Mouse (Mus musculus) megakaryocyte, embryonic 14.5 days (primary cell): Measurements from ENCODE around the gene Ehd1. TPM values are rescaled to one million over a fixed set of nuclear protein-coding genes. Genes with fewer than 3 reads are reported as not detected.

ENCODE experiments used
- H3K27me3 ChIP-seq: replicated peaks from 2 replicates; pipeline ENCODE3; 2012; ENCODE audit warnings: inconsistent platforms
- H3K36me3 ChIP-seq: replicated peaks from 2 replicates; pipeline ENCODE3; 2012; ENCODE audit warnings: low read length, inconsistent platforms, mixed read lengths
- H3K4me1 ChIP-seq: 2 replicates; pipeline ENCODE4 v1.6.1; 2012; ENCODE audit warnings: inconsistent platforms
- H3K4me3 ChIP-seq: replicated peaks from 2 replicates; pipeline ENCODE3; 2012; ENCODE audit warnings: moderate library complexity, mild to moderate bottlenecking, inconsistent platforms
- H3K9me3 ChIP-seq: 2 replicates; pipeline ENCODE4 v1.6.1; 2012; ENCODE audit warnings: inconsistent platforms
- FLI1 ChIP-seq: IDR thresholded peaks from 2 replicates; pipeline ENCODE4 v1.6.1; 2012; ENCODE audit warnings: low read length, inconsistent platforms, mixed read lengths
- GATA1 ChIP-seq: IDR thresholded peaks from 3 replicates; pipeline ENCODE4 v1.6.1; 2012; ENCODE audit warnings: mixed read lengths, low read length, inconsistent platforms, borderline replicate concordance
- polyA plus RNA-seq: library from polyadenylated mRNA; stranded (reverse); fragments of >175 nt; gene quantifications from 2 replicates; pipeline ENCODE4 v1.2.3, GENCODE M21; 2012; ENCODE audit warnings: low replicate concordance; ENCODE audit not compliant: insufficient read depth

Gene Ehd1
- polyA plus RNA-seq, 1 experiment: 474 TPM

DNA sequence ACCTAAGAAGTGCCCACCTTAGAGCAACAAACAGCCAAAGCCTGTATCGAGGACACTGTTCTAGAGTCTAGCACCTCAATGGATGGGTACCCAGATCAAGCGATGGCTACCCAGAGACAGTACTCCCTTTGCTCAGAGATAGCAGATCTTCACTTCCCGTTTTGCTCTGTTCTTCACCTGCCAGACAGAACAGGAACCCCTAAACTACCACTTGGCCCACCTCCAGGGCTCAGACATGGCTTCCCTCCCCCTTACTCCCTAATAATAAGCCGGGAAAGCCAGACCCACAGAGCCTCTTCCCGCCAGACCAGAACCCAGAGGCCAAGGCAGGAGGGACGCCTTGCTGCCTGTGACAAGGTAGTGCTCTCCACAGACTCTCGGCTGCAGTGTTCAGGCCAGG, 39.7 kb upstream of the Ehd1 start:
- Histone ChIP-seq H3K4me1 (peaks cover 57% of the 10 kb centered on the region), H3K4me3 (no peak overlapping the region), H3K9me3 (no peaks in the 10 kb centered on the region), H3K27me3 (no peaks in the 10 kb centered on the region), H3K36me3 (peaks cover 25% of the 10 kb centered on the region)
- no peak for TF ChIP-seq GATA1
- TF ChIP-seq FLI1: no peak

DNA sequence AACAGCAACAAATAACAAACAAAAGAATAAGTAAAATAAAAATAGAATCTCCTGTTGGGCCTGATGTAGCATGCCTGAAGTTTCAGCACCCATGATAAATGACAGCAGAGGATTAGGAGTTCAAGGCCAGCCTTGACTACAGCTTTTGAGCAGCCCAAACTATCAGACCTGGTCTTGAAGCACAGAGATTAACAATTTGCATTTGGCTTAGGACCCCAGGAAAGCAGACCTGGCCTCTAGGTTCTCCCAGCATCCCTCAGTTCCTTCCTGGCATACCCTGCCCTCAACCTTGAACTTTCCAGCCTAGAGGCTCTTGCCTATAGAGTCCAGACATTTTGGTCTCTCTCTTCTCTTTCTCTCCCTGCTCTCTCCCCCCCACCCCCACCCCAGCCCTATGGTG, 37.8 kb upstream of the Ehd1 start:
- TF ChIP-seq FLI1: no peak
- TF ChIP-seq GATA1: no peak
- H3K27me3 ChIP-seq: no peaks in the 10 kb centered on the region
- H3K4me3 ChIP-seq: no peak overlapping the region
- peaks cover 67% of the 10 kb centered on the region for H3K4me1 ChIP-seq
- no peaks in the 10 kb centered on the region for H3K9me3 ChIP-seq
- peaks cover 15% of the 10 kb centered on the region for H3K36me3 ChIP-seq

DNA sequence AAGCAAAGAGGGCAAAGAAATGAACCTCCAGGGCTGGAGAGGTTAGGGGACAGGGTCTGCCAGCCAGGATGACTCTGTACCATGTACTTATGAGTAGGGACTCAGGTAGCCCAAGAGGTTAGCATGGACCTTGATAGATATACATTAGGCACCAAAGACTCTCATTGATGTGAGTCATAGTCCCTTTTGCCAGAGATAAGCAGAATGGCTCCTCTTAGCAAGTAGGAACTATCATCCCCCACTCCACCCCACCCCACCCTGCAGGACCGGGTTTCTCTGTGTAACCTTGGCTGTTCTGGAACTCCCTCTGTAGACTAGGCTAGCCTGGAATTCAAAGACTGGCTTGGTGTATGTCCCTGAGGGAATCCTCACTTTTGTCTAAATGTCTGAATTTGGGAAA, 36.4 kb upstream of the Ehd1 start:
- Histone ChIP-seq H3K27me3 (no peaks in the 10 kb centered on the region), H3K36me3 (peaks cover 21% of the 10 kb centered on the region), H3K9me3 (no peaks in the 10 kb centered on the region), H3K4me1 (peaks cover 57% of the 10 kb centered on the region), H3K4me3 (peak overlapping the region; percentile 8)
- TF ChIP-seq FLI1 (no peak), GATA1 (no peak)

DNA sequence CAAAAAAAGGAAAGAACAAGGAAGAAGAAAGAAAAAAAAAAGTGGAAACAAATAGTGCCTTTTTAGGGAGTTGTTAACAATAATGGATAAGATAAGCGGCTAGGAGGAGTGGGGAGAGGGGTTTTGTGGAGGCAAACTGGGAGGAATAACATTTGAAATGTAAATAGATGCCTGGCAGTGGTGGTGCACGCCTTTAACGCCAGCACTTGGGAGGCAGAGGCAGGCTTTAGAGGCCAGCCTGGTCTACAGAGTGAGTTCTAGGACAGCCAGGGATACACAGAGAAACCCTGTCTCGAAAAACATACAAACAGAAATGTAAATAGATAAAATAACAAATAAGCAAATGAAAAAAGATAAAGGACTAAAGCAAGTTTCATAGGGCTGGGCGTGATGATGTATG, 35.8 kb upstream of the Ehd1 start:
- Histone ChIP-seq H3K4me3 (peak overlapping the region; percentile 100), H3K27me3 (no peaks in the 10 kb centered on the region), H3K9me3 (no peaks in the 10 kb centered on the region), H3K36me3 (peaks cover 26% of the 10 kb centered on the region), H3K4me1 (peaks cover 54% of the 10 kb centered on the region)
- no peak for TF ChIP-seq FLI1
- no peak for TF ChIP-seq GATA1

DNA sequence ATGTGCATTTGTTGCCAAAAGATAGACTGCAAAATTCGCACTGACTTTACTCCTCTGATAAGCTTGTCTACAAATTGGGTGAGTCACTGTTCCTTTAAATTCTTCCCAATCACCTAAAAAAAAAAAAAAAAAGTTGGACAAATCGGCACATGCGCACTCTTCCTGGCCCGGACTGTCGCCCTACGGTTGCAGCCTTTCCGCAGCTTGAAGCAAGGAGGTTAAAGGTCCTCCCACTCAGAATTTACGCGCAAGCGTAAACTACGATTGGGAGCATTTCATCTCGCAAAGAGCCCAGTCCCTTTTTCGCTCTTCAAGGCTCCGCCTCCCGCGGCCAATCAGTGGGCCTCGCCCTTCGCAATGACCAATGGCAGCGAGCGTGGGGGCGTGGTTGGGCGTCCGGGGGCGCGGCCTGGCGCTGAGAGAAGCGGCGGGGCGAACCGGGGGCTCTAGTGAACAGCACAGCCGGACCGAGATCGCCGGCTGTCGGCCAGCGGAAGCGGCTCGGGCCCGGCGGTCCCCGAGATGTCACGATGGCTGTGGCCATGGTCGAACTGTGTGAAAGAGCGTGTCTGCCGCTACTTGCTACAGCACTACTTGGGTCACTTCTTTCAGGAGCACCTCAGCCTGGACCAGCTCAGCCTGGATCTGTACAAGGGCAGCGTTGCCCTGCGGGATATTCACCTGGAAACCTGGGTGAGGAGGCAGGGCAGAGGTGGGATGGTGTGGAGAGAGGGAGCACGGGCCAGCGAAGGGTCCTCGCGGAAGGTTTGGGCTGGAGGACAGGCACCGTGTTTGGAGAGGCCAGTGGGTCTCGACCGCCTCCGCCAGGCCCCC, 35.0 kb upstream of the Ehd1 start, which contains the start of gene Atg2a:
Gene Atg2a, plus strand, starts transcription at position 395 of the 834 bp plus-strand sequence.
- H3K36me3 ChIP-seq: peaks cover 34% of the 10 kb centered on the region
- TF ChIP-seq FLI1: no peak
- no peak for TF ChIP-seq GATA1
- H3K4me1 ChIP-seq: peaks cover 47% of the 10 kb centered on the region
- H3K27me3 ChIP-seq: no peaks in the 10 kb centered on the region
- H3K4me3 ChIP-seq: peak within 1 kb of the TSS; percentile 100
- H3K9me3 ChIP-seq: no peaks in the 10 kb centered on the region

DNA sequence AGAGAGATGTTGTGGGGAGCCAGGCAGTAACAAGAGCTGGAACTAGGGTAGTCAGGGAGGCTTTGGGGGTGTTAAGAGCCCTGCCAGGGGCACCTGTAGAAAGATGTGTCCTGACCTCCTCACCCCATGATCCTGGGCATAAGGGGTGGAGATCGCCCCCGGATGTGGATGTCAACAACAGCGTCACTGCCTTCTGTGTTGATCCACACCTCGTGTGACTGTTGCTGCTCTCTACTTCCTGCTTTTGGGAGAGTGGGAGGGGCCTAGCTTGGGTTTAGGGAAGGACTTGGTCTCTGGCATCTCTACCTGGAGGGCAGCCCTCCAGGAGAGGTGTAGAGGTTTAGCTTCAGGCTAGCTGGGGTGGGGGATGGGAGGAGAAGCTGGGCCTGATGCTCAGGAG, 34.2 kb upstream of the Ehd1 start:
- no peaks in the 10 kb centered on the region for H3K9me3 ChIP-seq
- H3K4me1 ChIP-seq: peaks cover 41% of the 10 kb centered on the region
- peaks cover 42% of the 10 kb centered on the region for H3K36me3 ChIP-seq
- peak overlapping the region; percentile 100 for H3K4me3 ChIP-seq
- no peak for TF ChIP-seq FLI1
- TF ChIP-seq GATA1: no peak
- no peaks in the 10 kb centered on the region for H3K27me3 ChIP-seq

DNA sequence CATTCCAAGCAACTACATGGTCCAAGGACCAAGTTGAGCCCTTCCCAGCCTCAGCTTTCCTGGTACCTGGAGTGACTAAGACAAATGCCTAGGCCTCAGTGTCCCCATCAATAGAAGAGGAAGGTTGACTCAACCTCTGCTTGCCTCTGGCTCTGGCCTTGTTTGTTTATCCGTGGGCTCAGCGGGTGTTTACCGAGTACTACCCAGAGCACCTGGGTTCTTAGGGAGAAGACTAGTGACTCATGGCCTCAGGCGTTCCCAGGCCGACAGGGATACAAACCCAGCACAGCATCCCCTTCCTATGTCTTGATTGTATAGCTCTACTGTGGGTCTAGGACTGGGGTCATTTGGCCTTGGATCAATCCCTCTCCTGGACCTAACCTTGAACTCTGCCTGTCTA, 33.3 kb upstream of the Ehd1 start:
- Histone ChIP-seq H3K4me1 (peaks cover 41% of the 10 kb centered on the region), H3K36me3 (peaks cover 51% of the 10 kb centered on the region), H3K27me3 (no peaks in the 10 kb centered on the region), H3K9me3 (no peaks in the 10 kb centered on the region), H3K4me3 (peak overlapping the region; percentile 24)
- TF ChIP-seq GATA1 (no peak), FLI1 (no peak)

DNA sequence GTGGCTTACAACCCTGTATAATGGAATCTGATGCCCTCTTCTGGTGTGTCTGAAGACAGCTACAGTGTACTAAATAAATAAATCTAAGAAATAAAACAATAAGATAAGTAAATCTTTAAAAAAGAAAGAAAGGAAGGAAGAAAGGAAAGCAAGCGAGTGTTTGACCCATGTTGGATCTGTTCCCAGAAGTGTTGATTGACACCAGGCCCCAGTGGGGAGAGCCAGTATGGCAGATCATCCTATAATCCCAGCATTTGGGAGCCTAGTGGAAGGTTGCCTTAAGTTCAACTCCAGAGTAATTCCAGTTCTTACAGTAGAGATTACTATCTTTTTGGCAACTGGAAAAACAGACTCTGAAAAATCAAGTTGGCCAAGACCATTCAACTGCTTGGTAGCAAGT, 30.7 kb upstream of the Ehd1 start:
- Histone ChIP-seq H3K36me3 (peaks cover 70% of the 10 kb centered on the region), H3K4me1 (peaks cover 24% of the 10 kb centered on the region), H3K4me3 (no peak overlapping the region), H3K27me3 (no peaks in the 10 kb centered on the region), H3K9me3 (no peaks in the 10 kb centered on the region)
- TF ChIP-seq FLI1 (no peak), GATA1 (no peak)

DNA sequence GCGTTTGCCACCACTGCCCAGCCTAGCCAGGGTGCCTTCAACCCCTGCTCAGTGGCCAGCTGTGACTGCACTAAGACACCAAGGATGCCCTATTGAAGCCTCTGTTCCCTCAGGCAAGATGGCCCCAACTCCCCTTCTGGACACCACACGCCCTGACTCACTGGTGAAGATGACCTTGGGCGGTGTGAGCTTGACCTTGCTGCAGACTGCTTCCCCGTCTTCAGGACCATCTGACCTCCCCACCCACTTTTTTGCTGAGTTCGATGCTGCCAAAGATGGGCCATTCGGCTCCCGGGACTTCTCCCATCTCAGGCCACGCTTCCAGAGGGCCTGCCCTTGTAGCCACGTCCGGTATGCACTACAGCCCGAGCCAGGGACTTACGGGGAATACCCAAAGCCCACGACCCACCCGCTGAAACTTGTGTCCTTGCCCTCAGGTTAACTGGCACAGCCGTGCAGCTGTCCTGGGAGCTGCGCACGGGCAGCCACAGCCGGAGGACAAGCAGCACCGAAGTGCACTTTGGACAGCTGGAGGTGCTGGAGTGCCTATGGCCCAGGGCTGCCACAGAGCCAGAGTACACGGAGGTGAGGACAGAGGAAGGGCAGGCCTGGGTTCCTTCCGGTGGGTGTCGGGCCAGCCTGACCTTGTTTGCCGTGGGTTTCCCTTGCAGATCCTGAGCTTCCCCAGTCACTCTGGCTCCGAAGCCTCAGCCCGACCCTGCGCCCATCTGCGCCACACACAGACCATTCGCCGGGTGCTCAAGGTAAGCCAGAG, 28.8 kb upstream of the Ehd1 start:
- H3K27me3 ChIP-seq: no peaks in the 10 kb centered on the region
- TF ChIP-seq GATA1: no peak
- TF ChIP-seq FLI1: no peak
- H3K4me3 ChIP-seq: no peak overlapping the region
- H3K9me3 ChIP-seq: no peaks in the 10 kb centered on the region
- H3K4me1 ChIP-seq: peaks cover 15% of the 10 kb centered on the region
- H3K36me3 ChIP-seq: peaks cover 89% of the 10 kb centered on the region

DNA sequence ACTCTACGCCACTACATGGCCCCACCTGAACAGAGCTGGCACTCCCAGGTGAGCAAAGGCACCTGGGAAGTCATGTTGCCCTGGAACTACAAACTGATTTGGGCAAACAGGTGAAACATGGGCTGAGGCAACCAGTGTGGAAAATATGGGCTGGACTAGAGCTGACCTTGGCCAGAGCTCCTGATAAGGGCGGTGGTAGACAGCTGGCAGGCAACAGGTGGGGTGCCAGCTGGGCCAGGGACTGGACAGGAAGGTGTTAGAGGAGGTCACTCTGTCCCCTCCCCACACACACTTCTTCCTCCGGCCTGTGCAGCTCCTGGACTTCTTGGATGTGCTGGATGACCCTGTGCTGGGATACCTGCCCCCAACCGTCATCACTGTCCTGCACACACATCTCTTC, 23.5 kb upstream of the Ehd1 start:
- Histone ChIP-seq H3K27me3 (no peaks in the 10 kb centered on the region), H3K4me1 (no peaks in the 10 kb centered on the region; the same call in 1 of the 2 replicates), H3K9me3 (no peaks in the 10 kb centered on the region), H3K4me3 (no peak overlapping the region), H3K36me3 (peaks cover 93% of the 10 kb centered on the region)
- TF ChIP-seq GATA1 (no peak), FLI1 (no peak)
